Mouse (Mus musculus) small intestine, adult 2 months (tissue): ENCODE results near the gene Yars.

ENCODE experiments used
- CTCF ChIP-seq: fragments of 200-500 bp; IDR thresholded peaks from 2 replicates; pipeline ENCODE4 v1.5.1; 2012; ENCODE audit warnings: low read depth, mild to moderate bottlenecking, control low read depth, inconsistent platforms, low read length, moderate library complexity, mixed read lengths; ENCODE audit not compliant: insufficient replicate concordance, insufficient read length; ENCODE audit errors: extremely low read depth
- POLR2A ChIP-seq: fragments of 200-500 bp; IDR thresholded peaks from 2 replicates; pipeline ENCODE4 v1.6.1; 2012; ENCODE audit warnings: low read depth, mild to moderate bottlenecking, control low read depth, inconsistent platforms, low read length, moderate library complexity

GRCm38 (mm10) chr4:129244802-129245201 lies 55.2 kb downstream of the Yars start:
- TF ChIP-seq CTCF (no peak), POLR2A (no peak)
